In genomic region chr16:21359459-21359858, GRCm38 (mm10) we compare ENCODE assay signal across 16 mouse cellular contexts.
A peak's percentile ranks its signal among the peaks of the same experiment; 100 is the strongest.
DNase-seq lines count a peak whose midpoint lies in the region; ATAC-seq and TF ChIP-seq lines count a peak whose summit lies in the region.
"Had no signal": no experiment of that assay in that cellular context is flagged by ENCODE, and none has a peak within 500 bp of the region (broad histone marks: within the 10 kb centered on the region; RNA-seq: fewer than 3 reads in every experiment).

No protein-coding gene starts in this region.

- H3K4me1 ChIP-seq in lung, embryonic 15.5 days, result peaks cover 27% of the 10 kb centered on the region; the same call in 1 of the 2 replicates
- H3K4me1 ChIP-seq in liver, embryonic 15.5 days (replicated peaks), result peaks cover 79% of the 10 kb centered on the region
- H3K4me1 ChIP-seq in stomach, embryonic 16.5 days (ENCODE audit: control insufficient read depth, insufficient read depth, low read length), result peaks cover 26% of the 10 kb centered on the region
- H3K4me1 ChIP-seq in forebrain, embryonic 13.5 days, result peaks cover 5% of the 10 kb centered on the region
- H3K4me1 ChIP-seq in forebrain, postnatal 0 days (ENCODE audit: insufficient read depth), result 0 out of 2 replicates have a peak, but pooled peaks cover 3% of the 10 kb centered on the region

- H3K36me3 ChIP-seq in lung, embryonic 15.5 days, result no peaks in the 10 kb centered on the region
- H3K36me3 ChIP-seq in liver, embryonic 15.5 days (replicated peaks), result no peaks in the 10 kb centered on the region
- no peaks in the 10 kb centered on the region for H3K36me3 ChIP-seq in stomach, embryonic 16.5 days (ENCODE audit: control insufficient read depth, insufficient read depth, low read length)
- H3K36me3 ChIP-seq in forebrain, embryonic 13.5 days (ENCODE audit: poor library complexity, severe bottlenecking), result no peaks in the 10 kb centered on the region
- no peaks in the 10 kb centered on the region for H3K36me3 ChIP-seq in forebrain, postnatal 0 days (ENCODE audit: insufficient read depth)
- H3K36me3 ChIP-seq: hindbrain, embryonic 10.5 days; midbrain, embryonic 12.5 days had no signal

- no peaks in the 10 kb centered on the region for H3K27me3 ChIP-seq in lung, embryonic 15.5 days
- H3K27me3 ChIP-seq in liver, embryonic 15.5 days, result peaks cover 3% of the 10 kb centered on the region; the same call in 1 of the 2 replicates
- no peaks in the 10 kb centered on the region for H3K27me3 ChIP-seq in stomach, embryonic 16.5 days (ENCODE audit: control insufficient read depth, insufficient read depth, low read length)
- H3K27me3 ChIP-seq in forebrain, embryonic 13.5 days, result peaks cover 31% of the 10 kb centered on the region; the same call in 1 of the 2 replicates
- no peaks in the 10 kb centered on the region for H3K27me3 ChIP-seq in forebrain, postnatal 0 days (ENCODE audit: insufficient read depth, low read length)

- no peak overlapping the region for H3K27ac ChIP-seq in lung, embryonic 15.5 days
- H3K27ac ChIP-seq in liver, embryonic 15.5 days (replicated peaks), result peak overlapping the region; percentile 99
- no peak overlapping the region for H3K27ac ChIP-seq in stomach, embryonic 16.5 days (ENCODE audit: low read length)
- H3K27ac ChIP-seq in forebrain, embryonic 13.5 days, result no peak overlapping the region
- no peak overlapping the region for H3K27ac ChIP-seq in forebrain, postnatal 0 days (ENCODE audit: low read depth, low read length)
- H3K27ac ChIP-seq: hindbrain, embryonic 10.5 days; midbrain, embryonic 12.5 days had no signal

- H3K4me2 ChIP-seq in lung, embryonic 15.5 days, result no peak overlapping the region
- H3K4me2 ChIP-seq in liver, embryonic 15.5 days, result peak overlapping the region; percentile 69
- no peak overlapping the region for H3K4me2 ChIP-seq in stomach, embryonic 16.5 days (ENCODE audit: low read depth, low read length)
- H3K4me2 ChIP-seq in forebrain, embryonic 13.5 days, result no peak overlapping the region
- no peak overlapping the region for H3K4me2 ChIP-seq in forebrain, postnatal 0 days (ENCODE audit: low read depth)
- H3K4me2 ChIP-seq: midbrain, embryonic 12.5 days had no signal

- no peak for TF ChIP-seq CTCF in forebrain, postnatal 0 days (IDR thresholded peaks at IDR 0.05; ENCODE audit: low read depth)

- peak; percentile 50; the same call in 1 of the 2 replicates for ATAC-seq in lung, embryonic 15.5 days (ENCODE audit: borderline replicate concordance, extremely low read depth, low FRiP score, low TSS enrichment)
- peak; percentile 77 for ATAC-seq in erythroblast, adult 5-6 weeks (replicated peaks; ENCODE audit: low FRiP score, poor library complexity, severe bottlenecking)
- peak; percentile 86 for ATAC-seq in liver, embryonic 15.5 days (ENCODE audit: insufficient read depth)
- peak; percentile 42; the same call in 1 of the 2 replicates for ATAC-seq in stomach, embryonic 16.5 days (ENCODE audit: insufficient read depth, low FRiP score)
- ATAC-seq in forebrain, embryonic 13.5 days, result no peak
- ATAC-seq in forebrain, postnatal 0 days, result no peak

- no peak for DNase-seq in lung, postnatal 36 days
- no peak for DNase-seq in adrenal gland, postnatal 14 days
- DNase-seq in forebrain, postnatal 0 days, result no peak
- DNase-seq: cerebellum, postnatal 10 days; heart, adult 18-20 months; kidney, adult 11 months; kidney, postnatal 4 days; lung, adult 18-20 months; thymus, postnatal 14 days had no signal

- 59% methylated on average over 4 of the region's 4 CpGs for WGBS in lung, embryonic 15.5 days
- WGBS in liver, embryonic 15.5 days (ENCODE audit: insufficient replicate concordance), result 16% methylated on average over 4 of the region's 4 CpGs
- WGBS in stomach, embryonic 16.5 days, result 52% methylated on average over 4 of the region's 4 CpGs
- WGBS in forebrain, embryonic 13.5 days, result 77% methylated on average over 4 of the region's 4 CpGs
- 70% methylated on average over 4 of the region's 4 CpGs for WGBS in forebrain, postnatal 0 days

- no peak overlapping the region for H3K9ac ChIP-seq in lung, embryonic 15.5 days
- peak overlapping the region; percentile 58; the same call in 1 of the 2 replicates for H3K9ac ChIP-seq in liver, embryonic 15.5 days
- H3K9ac ChIP-seq in stomach, embryonic 16.5 days (ENCODE audit: low read length), result no peak overlapping the region
- no peak overlapping the region for H3K9ac ChIP-seq in forebrain, embryonic 13.5 days
- H3K9ac ChIP-seq in forebrain, postnatal 0 days, result no peak overlapping the region
- H3K9ac ChIP-seq: midbrain, embryonic 12.5 days had no signal

- no peak overlapping the region for H3K4me3 ChIP-seq in lung, embryonic 15.5 days
- H3K4me3 ChIP-seq in liver, embryonic 15.5 days (replicated peaks), result peak overlapping the region; percentile 37; the same call in 1 of the 2 replicates
- H3K4me3 ChIP-seq in stomach, embryonic 16.5 days (replicated peaks; ENCODE audit: low read length), result no peak overlapping the region
- no peak overlapping the region for H3K4me3 ChIP-seq in forebrain, embryonic 13.5 days
- H3K4me3 ChIP-seq in forebrain, postnatal 0 days (ENCODE audit: low read depth, low read length), result no peak overlapping the region
- H3K4me3 ChIP-seq: hindbrain, embryonic 10.5 days; midbrain, embryonic 12.5 days had no signal

- no peaks in the 10 kb centered on the region for H3K9me3 ChIP-seq in lung, embryonic 15.5 days
- no peaks in the 10 kb centered on the region for H3K9me3 ChIP-seq in liver, embryonic 15.5 days (replicated peaks)
- H3K9me3 ChIP-seq in stomach, embryonic 16.5 days (replicated peaks; ENCODE audit: control insufficient read depth, low read length), result no peaks in the 10 kb centered on the region
- H3K9me3 ChIP-seq in forebrain, embryonic 13.5 days (replicated peaks), result no peaks in the 10 kb centered on the region
- no peaks in the 10 kb centered on the region for H3K9me3 ChIP-seq in forebrain, postnatal 0 days (ENCODE audit: low read length)
- H3K9me3 ChIP-seq: hindbrain, embryonic 10.5 days; midbrain, embryonic 12.5 days had no signal

Comparison
In these comparisons a context has a peak if more than half of its experiments do, and no peak if none do; other contexts are left out.
1. ATAC-seq: peak in lung, embryonic 15.5 days (single experiment), erythroblast, adult 5-6 weeks (single experiment), liver, embryonic 15.5 days (single experiment) and stomach, embryonic 16.5 days (single experiment); none in forebrain, embryonic 13.5 days (single experiment) and forebrain, postnatal 0 days (single experiment).